ENCODE assay signal across 8 mouse cellular contexts in genomic region chr7:16296766-16297390, GRCm38 (mm10). TPM values are rescaled to one million over a fixed set of nuclear protein-coding genes. Genes with fewer than 3 reads are reported as not detected.
DNase-seq lines count a peak whose midpoint lies in the region; ATAC-seq and TF ChIP-seq lines count a peak whose summit lies in the region.

No protein-coding gene starts in this region.

- H3K4me1 ChIP-seq in erythroblast, embryonic 14.5 days (ENCODE audit: control insufficient read depth) = peaks cover 52% of the 10 kb centered on the region
- peaks cover 36% of the 10 kb centered on the region for H3K4me1 ChIP-seq in heart, embryonic 13.5 days
- H3K4me1 ChIP-seq in liver, embryonic 15.5 days (replicated peaks) = peaks cover 52% of the 10 kb centered on the region
- peaks cover 6% of the 10 kb centered on the region for H3K4me1 ChIP-seq in neural tube, embryonic 11.5 days (ENCODE audit: control insufficient read depth, insufficient read depth, low read length)
- peaks cover 24% of the 10 kb centered on the region for H3K4me1 ChIP-seq in stomach, embryonic 16.5 days (ENCODE audit: control insufficient read depth, insufficient read depth, low read length)

- peaks cover 46% of the 10 kb centered on the region for H3K27me3 ChIP-seq in erythroblast, embryonic 14.5 days (ENCODE audit: control insufficient read depth)
- no peaks in the 10 kb centered on the region for H3K27me3 ChIP-seq in heart, embryonic 13.5 days (replicated peaks)
- H3K27me3 ChIP-seq in liver, embryonic 15.5 days = peaks cover 44% of the 10 kb centered on the region
- no peaks in the 10 kb centered on the region for H3K27me3 ChIP-seq in neural tube, embryonic 11.5 days (ENCODE audit: control insufficient read depth, insufficient read depth, low read length)
- no peaks in the 10 kb centered on the region for H3K27me3 ChIP-seq in stomach, embryonic 16.5 days (ENCODE audit: control insufficient read depth, insufficient read depth, low read length)

- peak overlapping the region; percentile 94 for H3K27ac ChIP-seq in heart, embryonic 13.5 days (replicated peaks)
- H3K27ac ChIP-seq in liver, embryonic 15.5 days (replicated peaks) = peak overlapping the region; percentile 99
- 0 out of 2 replicates have a peak overlapping the region, but pooled peaks have one; percentile 24 for H3K27ac ChIP-seq in neural tube, embryonic 11.5 days (ENCODE audit: low read depth, low read length)
- peak overlapping the region; percentile 77 for H3K27ac ChIP-seq in stomach, embryonic 16.5 days (ENCODE audit: low read length)

- WGBS in heart, embryonic 13.5 days = 2% methylated on average over 21 of the region's 22 CpGs
- 3% methylated on average over 22 of the region's 22 CpGs for WGBS in liver, embryonic 15.5 days (ENCODE audit: insufficient replicate concordance)
- WGBS in neural tube, embryonic 11.5 days = 2% methylated on average over 21 of the region's 22 CpGs
- under 1% methylated on average over 22 of the region's 22 CpGs for WGBS in stomach, embryonic 16.5 days

- peak overlapping the region; percentile 69 for H3K4me3 ChIP-seq in erythroblast, embryonic 14.5 days (replicated peaks)
- peak overlapping the region; percentile 42 for H3K4me3 ChIP-seq in heart, embryonic 13.5 days
- peak overlapping the region; percentile 63 for H3K4me3 ChIP-seq in liver, embryonic 15.5 days (replicated peaks)
- peak overlapping the region; percentile 21 for H3K4me3 ChIP-seq in neural tube, embryonic 11.5 days (ENCODE audit: low read depth, low read length)
- H3K4me3 ChIP-seq in stomach, embryonic 16.5 days (replicated peaks; ENCODE audit: low read length) = peak overlapping the region; percentile 39

- H3K4me2 ChIP-seq in heart, embryonic 13.5 days = peak overlapping the region; percentile 74
- H3K4me2 ChIP-seq in liver, embryonic 15.5 days = peak overlapping the region; percentile 96
- peak overlapping the region; percentile 51 for H3K4me2 ChIP-seq in neural tube, embryonic 11.5 days (ENCODE audit: low read depth)
- H3K4me2 ChIP-seq in stomach, embryonic 16.5 days (ENCODE audit: low read depth, low read length) = peak overlapping the region; percentile 70

- peak overlapping the region; percentile 77 for H3K9ac ChIP-seq in heart, embryonic 13.5 days
- peak overlapping the region; percentile 61 for H3K9ac ChIP-seq in liver, embryonic 15.5 days
- peak overlapping the region; percentile 42; the same call in 1 of the 2 replicates for H3K9ac ChIP-seq in neural tube, embryonic 11.5 days (ENCODE audit: low read length)
- H3K9ac ChIP-seq in stomach, embryonic 16.5 days (ENCODE audit: low read length) = peak overlapping the region; percentile 68

- no peak for TF ChIP-seq POLR2A in brain, embryonic 14.5 days (IDR thresholded peaks at IDR 0.05; ENCODE audit: borderline replicate concordance, extremely low read depth, insufficient read depth, insufficient read length, poor library complexity, severe bottlenecking)

- peak; percentile 40 for TF ChIP-seq CTCF in brain, embryonic 14.5 days (IDR thresholded peaks at IDR 0.05; ENCODE audit: borderline replicate concordance, extremely low read depth, insufficient read depth, insufficient read length)

- ATAC-seq in heart, embryonic 13.5 days (ENCODE audit: extremely low read depth, insufficient number of reproducible peaks, low FRiP score, low TSS enrichment) = peak; percentile 48
- no peak; the same call in 1 of the 2 replicates for ATAC-seq in liver, embryonic 15.5 days (ENCODE audit: insufficient read depth)
- no peak for ATAC-seq in neural tube, embryonic 11.5 days (ENCODE audit: insufficient read depth, low FRiP score, low TSS enrichment)
- peak; percentile 27 for ATAC-seq in stomach, embryonic 16.5 days (ENCODE audit: insufficient read depth, low FRiP score)

- H3K9me3 ChIP-seq in erythroblast, embryonic 14.5 days (ENCODE audit: control insufficient read depth, low read length) = peaks cover 4% of the 10 kb centered on the region; the same call in 1 of the 2 replicates
- no peaks in the 10 kb centered on the region for H3K9me3 ChIP-seq in heart, embryonic 13.5 days
- H3K9me3 ChIP-seq in liver, embryonic 15.5 days (replicated peaks) = no peaks in the 10 kb centered on the region
- no peaks in the 10 kb centered on the region for H3K9me3 ChIP-seq in neural tube, embryonic 11.5 days (ENCODE audit: control insufficient read depth, low read length)
- no peaks in the 10 kb centered on the region for H3K9me3 ChIP-seq in stomach, embryonic 16.5 days (replicated peaks; ENCODE audit: control insufficient read depth, low read length)

- no peaks in the 10 kb centered on the region for H3K36me3 ChIP-seq in erythroblast, embryonic 14.5 days (ENCODE audit: control insufficient read depth)
- H3K36me3 ChIP-seq in heart, embryonic 13.5 days = no peaks in the 10 kb centered on the region
- H3K36me3 ChIP-seq in liver, embryonic 15.5 days (replicated peaks) = no peaks in the 10 kb centered on the region
- no peaks in the 10 kb centered on the region for H3K36me3 ChIP-seq in neural tube, embryonic 11.5 days (ENCODE audit: control insufficient read depth, insufficient read depth, low read length)
- H3K36me3 ChIP-seq in stomach, embryonic 16.5 days (ENCODE audit: control insufficient read depth, insufficient read depth, low read length) = no peaks in the 10 kb centered on the region

- DNase-seq in CD4-positive helper T cell, adult 2 months (ENCODE audit: low read depth, low spot score) = peak; percentile 95
- DNase-seq in brain, embryonic 14.5 days (ENCODE audit: low read depth) = peak; percentile 90
- peak; percentile 95 for DNase-seq in kidney, postnatal 10 days
- DNase-seq in neural tube, embryonic 11.5 days (ENCODE audit: low spot score) = peak; percentile 87

RNA-seq across cellular contexts. Expression of gene Ccdc9, which starts 10.3 kb away (rescaled TPM):
- polyA plus RNA-seq in brain, embryonic 14.5 days (2012; rRNA removed) = 42.5 and 63.9 TPM in 2 replicates
- 6.3 and 7.0 TPM in 2 replicates for polyA plus RNA-seq in erythroblast, embryonic 14.5 days (2012)
- polyA plus RNA-seq in heart, embryonic 13.5 days (2015; fragmentation: Nextera tagmentation; extraction: Ambion mirVana) = 14.3 and 16.5 TPM in 2 replicates
- polyA plus RNA-seq in liver, embryonic 15.5 days (2015; fragmentation: Nextera tagmentation; extraction: Ambion mirVana) = 10.3 and 12.3 TPM in 2 replicates
- 19.6 and 20.8 TPM in 2 replicates for polyA plus RNA-seq in neural tube, embryonic 11.5 days (2014; fragmentation: Nextera tagmentation; extraction: Ambion mirVana)
- 16.7 and 18.8 TPM in 2 replicates for polyA plus RNA-seq in stomach, embryonic 16.5 days (2015; fragmentation: Nextera tagmentation; extraction: Ambion mirVana)

RNA-seq across cellular contexts. Expression of gene Bbc3, which starts 11.3 kb away (rescaled TPM):
- polyA plus RNA-seq in brain, embryonic 14.5 days (2012; rRNA removed) = 26.6 and 27.4 TPM in 2 replicates
- 63.0 and 92.9 TPM in 2 replicates for polyA plus RNA-seq in erythroblast, embryonic 14.5 days (2012)
- polyA plus RNA-seq in heart, embryonic 13.5 days (2015; fragmentation: Nextera tagmentation; extraction: Ambion mirVana) = 8.2 and 8.8 TPM in 2 replicates
- 4.1 and 5.9 TPM in 2 replicates for polyA plus RNA-seq in liver, embryonic 15.5 days (2015; fragmentation: Nextera tagmentation; extraction: Ambion mirVana)
- polyA plus RNA-seq in neural tube, embryonic 11.5 days (2014; fragmentation: Nextera tagmentation; extraction: Ambion mirVana) = 8.4 and 11.9 TPM in 2 replicates
- polyA plus RNA-seq in stomach, embryonic 16.5 days (2015; fragmentation: Nextera tagmentation; extraction: Ambion mirVana) = 3.7 and 4.1 TPM in 2 replicates

RNA-seq across cellular contexts. Expression of gene Inafm1, which starts 23.5 kb away (rescaled TPM):
- polyA plus RNA-seq in brain, embryonic 14.5 days (2012; rRNA removed) = 50.1 and 52.9 TPM in 2 replicates
- polyA plus RNA-seq in erythroblast, embryonic 14.5 days (2012) = 7.8 and 7.9 TPM in 2 replicates
- polyA plus RNA-seq in heart, embryonic 13.5 days (2015; fragmentation: Nextera tagmentation; extraction: Ambion mirVana) = 10.7 TPM in 2 replicates
- polyA plus RNA-seq in liver, embryonic 15.5 days (2015; fragmentation: Nextera tagmentation; extraction: Ambion mirVana) = 4.4 and 5.4 TPM in 2 replicates
- 12.7 and 13.8 TPM in 2 replicates for polyA plus RNA-seq in neural tube, embryonic 11.5 days (2014; fragmentation: Nextera tagmentation; extraction: Ambion mirVana)
- polyA plus RNA-seq in stomach, embryonic 16.5 days (2015; fragmentation: Nextera tagmentation; extraction: Ambion mirVana) = 11.8 and 12.8 TPM in 2 replicates

RNA-seq across cellular contexts. Expression of gene C5ar1, which starts 37.5 kb away (rescaled TPM):
- polyA plus RNA-seq in brain, embryonic 14.5 days (2012; rRNA removed) = 1.1 and 1.4 TPM in 2 replicates
- polyA plus RNA-seq in erythroblast, embryonic 14.5 days (2012) = 0.02 TPM in 1 of 2 replicates, not detected in the other
- 1.5 and 2.2 TPM in 2 replicates for polyA plus RNA-seq in heart, embryonic 13.5 days (2015; fragmentation: Nextera tagmentation; extraction: Ambion mirVana)
- 3.5 and 3.6 TPM in 2 replicates for polyA plus RNA-seq in liver, embryonic 15.5 days (2015; fragmentation: Nextera tagmentation; extraction: Ambion mirVana)
- 2.1 and 2.3 TPM in 2 replicates for polyA plus RNA-seq in neural tube, embryonic 11.5 days (2014; fragmentation: Nextera tagmentation; extraction: Ambion mirVana)
- 4.6 and 4.8 TPM in 2 replicates for polyA plus RNA-seq in stomach, embryonic 16.5 days (2015; fragmentation: Nextera tagmentation; extraction: Ambion mirVana)

RNA-seq across cellular contexts. Expression of gene C5ar2, which starts 52.9 kb away (rescaled TPM):
- 0.08 and 0.11 TPM in 2 replicates for polyA plus RNA-seq in brain, embryonic 14.5 days (2012; rRNA removed)
- 0.02 and 0.04 TPM in 2 replicates for polyA plus RNA-seq in erythroblast, embryonic 14.5 days (2012)
- 0.76 and 0.78 TPM in 2 replicates for polyA plus RNA-seq in heart, embryonic 13.5 days (2015; fragmentation: Nextera tagmentation; extraction: Ambion mirVana)
- polyA plus RNA-seq in liver, embryonic 15.5 days (2015; fragmentation: Nextera tagmentation; extraction: Ambion mirVana) = 0.89 and 1.0 TPM in 2 replicates
- polyA plus RNA-seq in neural tube, embryonic 11.5 days (2014; fragmentation: Nextera tagmentation; extraction: Ambion mirVana) = 0.07 TPM in 1 of 2 replicates, not detected in the other
- polyA plus RNA-seq in stomach, embryonic 16.5 days (2015; fragmentation: Nextera tagmentation; extraction: Ambion mirVana) = 0.21 and 0.30 TPM in 2 replicates

Comparison
In these comparisons a context has a peak if more than half of its experiments do, and no peak if none do; other contexts are left out.
1. ATAC-seq: peak in heart, embryonic 13.5 days (single experiment) and stomach, embryonic 16.5 days (single experiment); none in liver, embryonic 15.5 days (single experiment) and neural tube, embryonic 11.5 days (single experiment).
2. H3K27ac ChIP-seq: peak in every context shown above with its lines; median percentile 99 in liver, embryonic 15.5 days; 94 in heart, embryonic 13.5 days; 77 in stomach, embryonic 16.5 days; 24 in neural tube, embryonic 11.5 days.
3. Peak in every context shown above with its lines, with median percentiles within 50 percentile points of each other: DNase-seq, H3K4me3 ChIP-seq, H3K4me2 ChIP-seq and H3K9ac ChIP-seq.